Mouse (Mus musculus): ENCODE results near the gene Psd4.

DNA sequence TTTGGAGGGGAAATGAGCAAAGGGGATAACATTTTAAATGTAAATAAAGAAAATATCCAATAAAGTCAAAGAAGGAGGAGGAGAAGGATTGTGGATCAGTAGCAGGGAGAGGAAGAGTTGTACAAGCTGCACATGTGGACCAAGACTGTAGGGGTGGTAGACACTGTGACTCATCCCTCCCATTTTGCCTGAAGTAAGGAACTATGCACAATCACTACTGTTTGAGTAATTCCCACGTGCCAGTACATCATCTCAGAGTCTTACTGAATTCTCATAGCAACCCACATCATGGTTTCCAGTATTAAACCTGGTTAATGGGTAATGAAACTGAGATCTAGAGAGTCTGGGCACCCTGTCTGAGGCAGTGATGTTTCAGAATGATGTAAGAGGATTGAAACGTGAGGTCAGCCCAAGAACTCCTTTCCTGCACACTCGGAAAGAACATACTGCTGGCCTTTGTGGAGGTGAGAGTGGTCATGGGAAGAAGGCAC lies 25.9 kb upstream of the Psd4 start:
- TF ChIP-seq EP300 (IDR thresholded peaks at IDR 0.05; ENCODE audit: low read depth) (no peak), CTCF (IDR thresholded peaks at IDR 0.05; ENCODE audit: low read depth) (no peak)
